Mouse (Mus musculus): ENCODE results near the gene Aldh18a1. TPM values are rescaled to one million over a fixed set of nuclear protein-coding genes. Genes with fewer than 3 reads are reported as not detected.

Aldh18a1 gene
- polyA plus RNA-seq, 1 experiment from 2014 or later, result 70.1 TPM

DNA sequence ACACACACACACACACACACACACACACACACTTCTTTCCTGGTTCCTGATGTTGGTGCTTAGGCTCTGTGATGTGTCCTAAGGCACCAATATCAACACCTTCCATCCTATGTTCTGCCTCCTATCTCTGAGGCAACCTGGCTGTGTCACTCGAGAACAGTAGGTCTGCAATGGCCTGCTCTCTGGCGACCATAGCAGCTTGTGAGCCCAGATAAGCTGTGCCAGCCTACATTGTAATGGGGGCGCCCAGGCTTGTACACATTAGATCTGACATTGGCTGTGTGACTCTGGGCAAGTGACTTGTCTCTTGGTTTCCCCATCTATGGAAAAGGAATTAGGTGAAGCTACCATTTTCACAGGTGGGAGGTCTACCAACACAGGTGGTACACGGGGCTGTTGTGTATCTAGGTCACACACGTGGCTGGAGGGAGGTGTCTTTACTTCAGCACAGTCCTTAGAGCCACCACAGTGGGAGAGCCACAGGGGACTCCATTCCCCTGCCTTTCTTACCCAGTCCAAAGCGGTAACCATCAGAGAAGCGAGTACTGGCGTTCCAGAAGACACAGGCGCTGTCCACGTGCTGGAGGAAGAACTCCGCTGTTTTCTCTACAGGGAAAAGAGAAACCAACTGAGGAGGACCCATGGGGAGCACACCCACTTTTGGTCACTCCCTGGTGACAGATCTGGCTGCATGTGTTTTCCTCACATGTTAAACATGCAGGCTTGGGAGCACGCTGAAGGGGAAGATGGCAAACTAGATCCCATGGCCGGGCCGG, 35.1 kb downstream of the Aldh18a1 start:
- Histone ChIP-seq H3K4me1 (ENCODE audit: insufficient read depth) (peaks cover 8% of the 10 kb centered on the region; the same call in 1 of the 2 replicates), H3K9me3 (ENCODE audit: low read depth, low read length) (no peaks in the 10 kb centered on the region), H3K4me2 (no peak overlapping the region), H3K36me3 (ENCODE audit: insufficient read depth) (peaks cover 69% of the 10 kb centered on the region), H3K9ac (no peak overlapping the region), H3K4me3 (ENCODE audit: low read depth, low read length) (no peak overlapping the region), H3K27ac (ENCODE audit: low read depth) (peak overlapping the region; percentile 85), H3K27me3 (ENCODE audit: insufficient read depth, low read length) (no peaks in the 10 kb centered on the region)
- TF ChIP-seq CTCF (IDR thresholded peaks at IDR 0.05; ENCODE audit: low read depth), result no peak
- DNase-seq, result peak; percentile 71
- 76% methylated on average over 14 of the region's 14 CpGs for WGBS
- ATAC-seq (ENCODE audit: insufficient read depth), result peak; percentile 42

GRCm38 (mm10) chr19:40549516-40550135, 38.6 kb downstream of the Aldh18a1 start:
- no peak overlapping the region for H3K4me2 ChIP-seq
- H3K4me1 ChIP-seq (ENCODE audit: insufficient read depth), result no peaks in the 10 kb centered on the region
- no peak for TF ChIP-seq CTCF (IDR thresholded peaks at IDR 0.05; ENCODE audit: low read depth)
- DNase-seq, result no peak
- no peaks in the 10 kb centered on the region for H3K9me3 ChIP-seq (ENCODE audit: low read depth, low read length)
- H3K36me3 ChIP-seq (ENCODE audit: insufficient read depth), result peaks cover 44% of the 10 kb centered on the region
- no peak for ATAC-seq (ENCODE audit: insufficient read depth)
- H3K9ac ChIP-seq, result no peak overlapping the region
- H3K4me3 ChIP-seq (ENCODE audit: low read depth, low read length), result no peak overlapping the region
- WGBS, result 48% methylated on average over 6 of the region's 6 CpGs
- H3K27ac ChIP-seq (ENCODE audit: low read depth), result peak overlapping the region; percentile 48; the same call in 1 of the 2 replicates
- no peaks in the 10 kb centered on the region for H3K27me3 ChIP-seq (ENCODE audit: insufficient read depth, low read length)

DNA sequence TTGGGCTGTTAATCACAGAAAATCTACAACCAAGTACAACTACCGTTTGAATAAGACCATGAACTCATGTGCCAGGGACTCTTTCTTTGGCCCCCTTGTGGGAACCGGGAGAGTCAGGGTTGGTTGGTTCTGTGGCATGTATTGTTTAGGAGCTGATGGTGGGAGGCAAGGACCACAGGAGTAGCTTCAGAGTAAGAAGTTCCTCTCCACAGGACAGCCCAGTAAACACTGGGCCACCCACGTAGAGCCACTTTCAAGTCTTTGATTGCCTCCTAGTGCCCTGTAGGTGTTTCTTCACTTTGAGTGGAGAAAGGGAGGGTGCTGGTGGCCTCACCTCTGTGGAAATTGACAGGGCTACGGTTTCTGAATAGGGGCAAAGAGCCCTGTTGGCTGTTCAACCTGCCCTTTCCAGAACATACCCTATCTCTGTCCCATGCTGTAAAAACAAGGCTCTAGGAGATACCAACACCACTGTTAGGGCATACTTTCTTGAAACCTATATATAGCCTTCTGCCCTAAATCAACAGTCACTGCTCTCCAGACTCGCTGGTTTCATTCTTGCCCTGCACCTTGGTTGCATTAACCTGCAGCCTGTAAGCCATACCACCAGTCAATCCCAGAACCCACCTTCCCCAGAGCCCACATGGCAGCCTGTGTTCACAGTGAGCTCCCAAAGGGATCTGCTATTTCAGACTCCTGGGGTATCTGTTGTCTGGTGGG, 39.3 kb downstream of the Aldh18a1 start:
- Histone ChIP-seq H3K36me3 (ENCODE audit: insufficient read depth) (peaks cover 38% of the 10 kb centered on the region), H3K27me3 (ENCODE audit: insufficient read depth, low read length) (no peaks in the 10 kb centered on the region), H3K27ac (ENCODE audit: low read depth) (peak overlapping the region; percentile 44; the same call in 1 of the 2 replicates), H3K4me2 (no peak overlapping the region), H3K4me3 (ENCODE audit: low read depth, low read length) (no peak overlapping the region), H3K4me1 (ENCODE audit: insufficient read depth) (no peaks in the 10 kb centered on the region), H3K9me3 (ENCODE audit: low read depth, low read length) (no peaks in the 10 kb centered on the region), H3K9ac (no peak overlapping the region)
- ATAC-seq (ENCODE audit: insufficient read depth) (no peak), DNase-seq (peak; percentile 41)
- TF ChIP-seq CTCF (IDR thresholded peaks at IDR 0.05; ENCODE audit: low read depth), result 0 out of 2 replicates have a peak, but pooled peaks have one; percentile 7
- WGBS, result 25% methylated on average over 5 of the region's 5 CpGs

DNA sequence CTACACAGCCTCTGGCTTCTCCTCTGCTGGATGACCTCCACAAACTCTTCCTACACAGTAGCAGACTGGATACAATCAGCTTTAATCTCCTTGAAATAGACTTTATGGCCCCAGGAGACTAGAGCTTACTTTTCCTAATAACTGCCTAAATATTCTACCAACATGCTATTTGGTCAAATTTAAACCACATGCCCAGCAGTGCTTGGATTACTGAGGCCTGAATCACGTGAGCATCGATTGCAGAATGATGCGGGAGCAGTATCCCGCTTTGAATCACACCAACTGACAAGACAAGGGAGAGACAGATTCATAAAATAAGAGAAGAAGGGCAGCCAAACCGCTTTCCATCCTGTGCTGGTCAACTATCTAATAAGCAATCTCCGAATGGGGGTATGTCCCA, 39.9 kb downstream of the Aldh18a1 start:
- DNase-seq (no peak), ATAC-seq (ENCODE audit: insufficient read depth) (no peak)
- H3K27me3 ChIP-seq (ENCODE audit: insufficient read depth, low read length), result no peaks in the 10 kb centered on the region
- no peak overlapping the region for H3K9ac ChIP-seq
- WGBS, result 83% methylated on average over 6 of the region's 6 CpGs
- H3K9me3 ChIP-seq (ENCODE audit: low read depth, low read length), result no peaks in the 10 kb centered on the region
- no peak overlapping the region for H3K4me3 ChIP-seq (ENCODE audit: low read depth, low read length)
- no peak for TF ChIP-seq CTCF (IDR thresholded peaks at IDR 0.05; ENCODE audit: low read depth)
- H3K36me3 ChIP-seq (ENCODE audit: insufficient read depth), result peaks cover 32% of the 10 kb centered on the region
- H3K27ac ChIP-seq (ENCODE audit: low read depth), result no peak overlapping the region
- H3K4me1 ChIP-seq (ENCODE audit: insufficient read depth), result no peaks in the 10 kb centered on the region
- no peak overlapping the region for H3K4me2 ChIP-seq

GRCm38 (mm10) chr19:40544856-40545255, 43.4 kb downstream of the Aldh18a1 start:
- Histone ChIP-seq H3K27ac (ENCODE audit: low read depth) (no peak overlapping the region), H3K4me2 (no peak overlapping the region), H3K4me3 (ENCODE audit: low read depth, low read length) (no peak overlapping the region), H3K9me3 (ENCODE audit: low read depth, low read length) (no peaks in the 10 kb centered on the region), H3K36me3 (ENCODE audit: insufficient read depth) (no peaks in the 10 kb centered on the region), H3K9ac (no peak overlapping the region), H3K27me3 (ENCODE audit: insufficient read depth, low read length) (no peaks in the 10 kb centered on the region), H3K4me1 (ENCODE audit: insufficient read depth) (no peaks in the 10 kb centered on the region)
- DNase-seq (peak; percentile 91), ATAC-seq (ENCODE audit: insufficient read depth) (0 out of 2 replicates have a peak, but pooled peaks have one; percentile 54)
- peak; percentile 94 for TF ChIP-seq CTCF (IDR thresholded peaks at IDR 0.05; ENCODE audit: low read depth)
- 6% methylated on average over 3 of the region's 3 CpGs for WGBS

DNA sequence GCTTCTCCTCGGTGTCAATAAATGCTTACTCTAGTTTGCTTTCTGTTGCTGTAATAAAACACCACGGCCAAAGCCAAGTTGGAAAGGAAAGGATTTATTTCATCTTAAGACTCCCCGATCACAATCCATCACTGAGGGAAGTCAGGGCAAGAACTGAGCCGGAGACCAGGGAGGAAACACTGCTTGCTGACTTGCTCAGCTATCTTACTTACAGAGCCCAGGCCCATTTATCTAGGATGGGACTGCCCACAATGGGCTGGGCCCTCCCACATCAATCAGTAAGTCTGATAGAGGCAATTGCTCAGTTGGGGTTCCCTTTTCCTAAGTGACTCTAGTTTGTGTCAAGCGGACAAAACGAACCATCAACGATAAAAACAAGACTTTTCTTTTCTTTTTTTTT, 45.5 kb downstream of the Aldh18a1 start:
- 71% methylated on average over 7 of the region's 7 CpGs for WGBS
- Histone ChIP-seq H3K4me3 (ENCODE audit: low read depth, low read length) (no peak overlapping the region), H3K27me3 (ENCODE audit: insufficient read depth, low read length) (no peaks in the 10 kb centered on the region), H3K9ac (no peak overlapping the region), H3K4me1 (ENCODE audit: insufficient read depth) (no peaks in the 10 kb centered on the region), H3K36me3 (ENCODE audit: insufficient read depth) (no peaks in the 10 kb centered on the region), H3K4me2 (no peak overlapping the region), H3K27ac (ENCODE audit: low read depth) (no peak overlapping the region), H3K9me3 (ENCODE audit: low read depth, low read length) (no peaks in the 10 kb centered on the region)
- DNase-seq (no peak), ATAC-seq (ENCODE audit: insufficient read depth) (no peak)
- no peak for TF ChIP-seq CTCF (IDR thresholded peaks at IDR 0.05; ENCODE audit: low read depth)

DNA sequence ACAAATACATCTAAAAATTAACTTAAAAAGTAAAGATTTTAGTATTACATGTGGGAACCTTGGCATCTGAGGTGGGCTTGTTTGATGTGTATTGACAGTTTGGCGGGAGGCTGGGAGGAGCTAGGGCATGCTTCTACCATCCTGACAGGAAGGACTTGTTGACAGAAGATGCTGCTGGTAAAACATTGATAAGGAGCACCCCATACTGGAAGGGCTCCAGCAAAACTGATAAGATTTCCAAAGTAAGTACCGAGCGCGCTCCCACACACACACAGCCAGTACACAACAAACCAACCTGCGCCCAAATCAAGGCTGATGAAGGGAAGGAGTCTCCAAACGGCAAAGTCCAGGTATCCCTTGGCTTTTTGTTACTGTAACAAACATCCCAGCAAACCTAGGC, 51.7 kb downstream of the Aldh18a1 start:
- DNase-seq, result no peak
- H3K27me3 ChIP-seq (ENCODE audit: insufficient read depth, low read length), result no peaks in the 10 kb centered on the region
- no peaks in the 10 kb centered on the region for H3K4me1 ChIP-seq (ENCODE audit: insufficient read depth)
- no peaks in the 10 kb centered on the region for H3K36me3 ChIP-seq (ENCODE audit: insufficient read depth)
- no peak for ATAC-seq (ENCODE audit: insufficient read depth)
- 59% methylated on average over 6 of the region's 6 CpGs for WGBS
- H3K4me2 ChIP-seq, result no peak overlapping the region
- H3K9ac ChIP-seq, result no peak overlapping the region
- no peak overlapping the region for H3K27ac ChIP-seq (ENCODE audit: low read depth)
- no peak overlapping the region for H3K4me3 ChIP-seq (ENCODE audit: low read depth, low read length)
- no peaks in the 10 kb centered on the region for H3K9me3 ChIP-seq (ENCODE audit: low read depth, low read length)
- no peak for TF ChIP-seq CTCF (IDR thresholded peaks at IDR 0.05; ENCODE audit: low read depth)
